Mouse (Mus musculus) limb, embryonic 12.5 days (tissue): ENCODE measurements around the gene Ndrg3. TPM values are rescaled to one million over a fixed set of nuclear protein-coding genes. Genes with fewer than 3 reads are reported as not detected.
"Not testable (repeated sequence)": the region's sequence is repeated elsewhere in the genome, so short reads cannot be mapped to it uniquely, and the experiment has no call there.

ENCODE experiments used
- ATAC-seq: fragments of 200-750 bp; cut with Nextera tagmentation; 2 replicates; pipeline ENCODE4 v1.8.0; 2017; ENCODE audit warnings: low read depth, moderate TSS enrichment; ENCODE audit not compliant: insufficient number of reproducible peaks, insufficient read depth, low FRiP score, low TSS enrichment
- H3K27ac ChIP-seq: fragments of 300-500 bp; sonication (generic); 2 replicates; pipeline ENCODE4 v1.5.1; 2016; ENCODE audit warnings: mild to moderate bottlenecking, moderate library complexity
- H3K27me3 ChIP-seq: fragments of 300-500 bp; sonication (generic); 2 replicates; pipeline ENCODE4 v1.6.1; 2016; ENCODE audit warnings: mild to moderate bottlenecking, moderate library complexity
- H3K36me3 ChIP-seq: fragments of 300-500 bp; sonication (generic); 2 replicates; pipeline ENCODE4 v1.6.1; 2016; ENCODE audit warnings: mild to moderate bottlenecking, moderate library complexity
- H3K4me1 ChIP-seq: fragments of 300-500 bp; sonication (generic); replicated peaks from 2 replicates; pipeline ENCODE4 v1.6.1; 2016
- H3K4me2 ChIP-seq: fragments of 300-500 bp; sonication (generic); 2 replicates; pipeline ENCODE4 v1.6.1; 2016; ENCODE audit warnings: mild to moderate bottlenecking, moderate library complexity
- H3K4me3 ChIP-seq: fragments of 300-500 bp; sonication (generic); replicated peaks from 2 replicates; pipeline ENCODE4 v1.5.1; 2016; ENCODE audit warnings: mild to moderate bottlenecking
- H3K9ac ChIP-seq: fragments of 300-500 bp; sonication (generic); replicated peaks from 2 replicates; pipeline ENCODE4 v1.6.1; 2016; ENCODE audit warnings: mild to moderate bottlenecking, moderate library complexity
- H3K9me3 ChIP-seq: fragments of 300-500 bp; sonication (generic); 2 replicates; pipeline ENCODE4 v1.6.1; 2016; ENCODE audit warnings: mild to moderate bottlenecking, moderate library complexity
- WGBS: fragments of 180-500 bp; shearing (Covaris S2); methylation state at CpG from one replicate; pipeline ENCODE4 v1.1.7; 2016; 5-methylcytosine and 5-hydroxymethylcytosine counted together
- polyA plus RNA-seq: library from polyadenylated mRNA; unstranded; fragments of >200 nt; fragmentation: Nextera tagmentation; extraction: Ambion mirVana; gene quantifications from 2 replicates; pipeline ENCODE4 v1.2.1, GENCODE M21; 2016

Ndrg3 gene
- polyA plus RNA-seq, 1 experiment from 2014 or later, result 42.0 TPM

DNA sequence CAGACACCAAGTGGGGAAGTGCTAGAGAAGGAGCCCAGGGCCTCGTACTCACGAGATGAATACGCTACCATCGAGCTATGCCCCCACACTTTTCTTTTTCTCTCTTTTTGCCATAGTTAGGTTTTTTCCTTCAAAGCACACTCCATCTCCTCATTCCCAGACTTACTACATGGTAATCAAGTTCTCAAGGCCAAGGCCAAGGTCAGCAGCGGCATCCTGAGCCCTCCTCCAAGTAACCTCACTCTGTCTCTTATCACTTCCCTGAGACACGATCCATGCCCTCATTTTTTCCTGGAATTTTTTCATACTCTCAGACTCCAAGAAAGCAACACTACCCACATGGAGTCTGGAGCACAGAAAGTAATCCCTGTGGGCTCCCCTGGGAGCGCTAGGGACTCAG is 28.0 kb downstream of the Ndrg3 start:
- Histone ChIP-seq H3K4me1 (no peaks in the 10 kb centered on the region), H3K4me3 (no peak overlapping the region), H3K9ac (no peak overlapping the region), H3K27me3 (no peaks in the 10 kb centered on the region), H3K36me3 (no peaks in the 10 kb centered on the region), H3K9me3 (no peaks in the 10 kb centered on the region), H3K4me2 (no peak overlapping the region), H3K27ac (no peak overlapping the region)
- whole genome bisulfite sequencing, result 90% methylated on average over 7 of the region's 7 CpGs
- no peak for ATAC-seq

DNA sequence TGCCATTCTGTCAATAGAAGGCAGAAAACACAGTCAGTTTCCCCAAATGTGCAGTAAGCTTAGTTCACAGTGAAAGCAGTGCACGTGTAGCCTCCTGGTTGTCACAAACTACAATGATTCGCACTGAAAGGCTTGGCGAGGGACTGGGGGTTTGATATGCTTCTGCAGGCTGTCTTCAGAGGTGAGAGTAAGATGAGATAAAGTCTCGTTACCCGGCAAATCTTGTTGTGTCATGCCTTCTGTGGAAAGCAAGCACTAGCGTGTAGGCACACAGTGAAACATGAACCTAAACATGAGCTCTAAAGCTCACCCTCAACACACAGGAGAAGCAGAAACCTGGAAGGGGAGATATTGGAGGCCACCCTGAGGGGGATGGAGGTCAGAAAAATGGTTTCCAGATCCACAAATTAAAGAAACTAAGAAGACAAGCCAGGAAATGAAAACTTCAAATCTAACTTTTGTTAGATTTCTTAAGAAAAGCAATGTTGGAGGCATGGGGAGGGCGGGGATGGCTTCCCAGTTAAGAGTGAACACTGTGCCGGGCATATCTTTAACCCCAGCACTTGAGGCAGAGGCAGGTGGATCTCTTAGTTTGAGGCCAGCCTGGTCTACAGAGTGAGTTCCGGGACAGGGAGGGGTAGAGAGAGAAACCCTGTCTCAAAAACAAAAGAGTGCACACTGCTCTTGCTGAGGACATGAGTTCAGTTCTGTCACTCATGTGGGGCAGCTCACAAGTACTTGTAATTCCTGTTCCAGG is 33.2 kb downstream of the Ndrg3 start:
- H3K27me3 ChIP-seq, result no peaks in the 10 kb centered on the region
- WGBS, result 86% methylated on average over 9 of the region's 9 CpGs
- no peaks in the 10 kb centered on the region; the same call in 1 of the 2 replicates for H3K36me3 ChIP-seq
- H3K27ac ChIP-seq, result no peak overlapping the region
- no peak overlapping the region for H3K4me2 ChIP-seq
- no peaks in the 10 kb centered on the region for H3K4me1 ChIP-seq
- peak overlapping the region; percentile 31; the same call in 1 of the 2 replicates for H3K9ac ChIP-seq
- ATAC-seq, result no peak
- no peak overlapping the region for H3K4me3 ChIP-seq
- H3K9me3 ChIP-seq, result no peaks in the 10 kb centered on the region

DNA sequence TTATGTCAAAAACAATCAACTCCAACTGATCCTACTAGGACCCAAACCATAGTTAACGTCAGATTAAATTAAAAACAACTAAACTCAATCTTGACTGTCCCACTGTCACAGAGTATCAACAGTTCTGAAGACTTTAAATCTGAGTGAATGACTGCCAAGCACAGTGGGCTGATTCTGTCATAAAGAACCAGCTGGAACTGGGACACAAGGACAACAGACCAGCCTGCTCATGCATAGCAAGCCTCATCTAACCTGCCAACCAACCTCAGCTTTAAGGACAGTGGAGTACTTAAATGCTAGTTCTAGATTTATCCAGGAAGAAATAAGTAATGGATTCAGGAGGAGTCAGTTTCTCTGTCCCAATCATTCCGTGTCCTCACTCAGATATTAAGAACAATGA is 34.8 kb downstream of the Ndrg3 start:
- no peaks in the 10 kb centered on the region for H3K9me3 ChIP-seq
- H3K27ac ChIP-seq, result no peak overlapping the region
- no peaks in the 10 kb centered on the region; the same call in 1 of the 2 replicates for H3K36me3 ChIP-seq
- no peak for ATAC-seq
- H3K4me3 ChIP-seq, result no peak overlapping the region
- H3K4me1 ChIP-seq, result no peaks in the 10 kb centered on the region
- H3K9ac ChIP-seq, result no peak overlapping the region
- H3K4me2 ChIP-seq, result no peak overlapping the region
- WGBS, result 86% methylated on average over 2 of the region's 2 CpGs
- H3K27me3 ChIP-seq, result no peaks in the 10 kb centered on the region

DNA sequence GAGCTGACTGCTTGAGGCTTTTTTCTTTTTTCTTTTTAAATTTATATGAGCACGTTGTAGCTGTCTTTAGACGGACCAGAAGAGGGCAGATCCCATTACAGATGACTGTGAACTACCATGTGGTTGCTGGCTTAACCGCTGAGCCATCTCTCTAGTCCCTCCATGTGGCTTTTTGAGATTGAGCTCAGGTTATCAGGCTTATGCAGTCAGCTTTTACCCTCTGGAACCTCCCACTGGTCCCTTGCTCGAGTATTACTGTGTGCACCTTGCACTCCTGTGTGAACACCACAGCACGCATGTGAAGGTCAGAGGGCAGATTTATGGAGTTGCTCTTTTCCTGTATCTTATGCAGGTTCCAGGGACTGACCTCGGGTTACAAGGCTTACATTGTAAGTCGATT is 35.5 kb downstream of the Ndrg3 start:
- H3K27ac ChIP-seq, result no peak overlapping the region
- no peak for ATAC-seq

DNA sequence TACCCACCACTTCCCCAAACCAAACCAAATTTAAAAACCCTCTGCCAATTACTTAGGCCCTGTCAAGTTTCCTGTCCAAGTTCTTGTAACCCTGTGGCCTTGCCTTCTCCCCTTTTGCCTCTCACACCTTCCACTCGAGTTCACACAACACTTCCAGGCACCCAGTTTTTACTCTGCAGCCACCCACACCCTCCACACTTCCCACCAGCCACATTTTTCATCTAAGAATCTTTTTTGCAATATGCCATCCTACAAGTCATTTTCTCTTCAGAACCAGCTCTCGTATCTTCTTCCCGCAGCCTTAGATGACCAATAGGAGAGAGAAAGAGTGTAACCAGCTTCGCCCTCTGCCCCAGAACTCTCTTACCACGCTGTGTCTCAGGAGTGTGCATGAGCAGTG is 37.4 kb downstream of the Ndrg3 start:
- no peaks in the 10 kb centered on the region for H3K27me3 ChIP-seq
- H3K9me3 ChIP-seq, result no peaks in the 10 kb centered on the region
- H3K36me3 ChIP-seq, result peaks cover 2% of the 10 kb centered on the region; the same call in 1 of the 2 replicates
- no peak for ATAC-seq
- no peak overlapping the region for H3K4me3 ChIP-seq
- H3K4me1 ChIP-seq, result no peaks in the 10 kb centered on the region
- H3K27ac ChIP-seq, result no peak overlapping the region
- H3K4me2 ChIP-seq, result no peak overlapping the region
- H3K9ac ChIP-seq, result no peak overlapping the region
- 85% methylated on average over 5 of the region's 5 CpGs for WGBS

More for the DNA sequence above, 35.5 kb downstream of the Ndrg3 start:
- no peak overlapping the region for H3K4me2 ChIP-seq
- no peak overlapping the region for H3K9ac ChIP-seq
- 72% methylated on average over 7 of the region's 7 CpGs for WGBS
- no peaks in the 10 kb centered on the region for H3K9me3 ChIP-seq
- no peaks in the 10 kb centered on the region for H3K27me3 ChIP-seq
- H3K36me3 ChIP-seq, result no peaks in the 10 kb centered on the region; the same call in 1 of the 2 replicates
- no peak overlapping the region for H3K4me3 ChIP-seq
- no peaks in the 10 kb centered on the region for H3K4me1 ChIP-seq

DNA sequence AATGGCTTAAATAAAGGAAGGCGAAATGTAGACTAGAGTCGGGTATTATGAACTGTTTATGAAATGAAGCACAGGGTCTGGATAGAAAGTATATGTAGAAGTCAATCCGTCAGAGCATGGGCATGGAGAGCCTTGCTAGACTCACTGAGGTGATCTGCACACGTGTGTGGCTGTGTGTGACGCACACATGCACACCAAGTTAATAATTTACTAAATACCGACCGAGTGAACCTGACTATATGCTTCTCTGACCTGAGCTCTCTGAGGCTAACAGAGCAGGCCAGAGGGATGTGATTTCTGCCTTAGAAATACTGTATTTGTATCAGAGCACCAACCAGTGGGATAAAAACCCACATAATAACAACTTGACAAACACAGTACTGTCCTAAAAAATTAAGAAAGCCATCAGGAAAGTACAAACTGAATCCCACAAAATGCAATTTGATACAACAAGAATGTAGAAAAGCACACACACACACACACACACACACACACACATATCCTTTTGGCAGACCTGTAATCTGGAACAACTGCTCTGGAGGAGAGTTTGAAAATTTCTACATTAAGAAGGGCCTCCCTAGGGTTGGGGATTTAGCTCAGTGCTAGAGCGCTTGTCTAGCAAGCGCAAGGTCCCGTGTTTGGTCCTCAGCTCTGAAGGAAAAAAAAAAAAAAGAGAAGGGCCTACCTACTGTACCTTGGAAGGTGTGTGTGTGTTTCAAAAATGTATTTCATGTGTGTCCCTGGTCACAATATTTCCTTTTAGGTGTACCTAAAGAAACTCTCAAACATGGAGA is 40.4 kb downstream of the Ndrg3 start:
- no peaks in the 10 kb centered on the region for H3K4me1 ChIP-seq
- H3K36me3 ChIP-seq, result peaks cover 22% of the 10 kb centered on the region; the same call in 1 of the 2 replicates
- H3K4me3 ChIP-seq, result no peak overlapping the region
- no peak for ATAC-seq
- 91% methylated on average over 10 of the region's 10 CpGs for WGBS
- H3K27me3 ChIP-seq, result no peaks in the 10 kb centered on the region
- no peak overlapping the region for H3K4me2 ChIP-seq
- no peak overlapping the region for H3K9ac ChIP-seq
- no peaks in the 10 kb centered on the region for H3K9me3 ChIP-seq
- no peak overlapping the region for H3K27ac ChIP-seq

DNA sequence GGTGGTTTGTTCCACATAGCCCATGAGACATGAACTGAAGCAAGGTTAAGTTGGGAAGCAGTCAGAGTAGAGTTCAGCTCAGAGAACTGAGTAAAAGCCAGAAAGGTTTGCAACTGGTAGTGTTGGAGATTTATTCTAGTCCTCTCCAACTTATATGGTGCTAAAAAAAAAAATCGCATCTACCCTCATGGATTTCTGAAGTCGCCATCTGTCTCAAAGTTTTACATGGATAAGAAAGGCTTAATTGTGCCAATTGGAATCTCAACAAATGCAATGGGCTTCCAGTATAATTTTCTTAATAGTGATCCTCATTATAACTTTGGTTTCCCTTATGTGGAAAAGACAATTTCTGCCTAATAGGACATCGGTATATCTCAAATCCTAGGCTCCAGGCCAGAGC is 41.0 kb downstream of the Ndrg3 start:
- Histone ChIP-seq H3K27ac (no peak overlapping the region), H3K27me3 (no peaks in the 10 kb centered on the region), H3K36me3 (peaks cover 23% of the 10 kb centered on the region; the same call in 1 of the 2 replicates), H3K9me3 (no peaks in the 10 kb centered on the region), H3K4me1 (no peaks in the 10 kb centered on the region), H3K4me2 (no peak overlapping the region), H3K9ac (no peak overlapping the region), H3K4me3 (no peak overlapping the region)
- ATAC-seq, result no peak
- 92% methylated on average over 3 of the region's 3 CpGs for WGBS

DNA sequence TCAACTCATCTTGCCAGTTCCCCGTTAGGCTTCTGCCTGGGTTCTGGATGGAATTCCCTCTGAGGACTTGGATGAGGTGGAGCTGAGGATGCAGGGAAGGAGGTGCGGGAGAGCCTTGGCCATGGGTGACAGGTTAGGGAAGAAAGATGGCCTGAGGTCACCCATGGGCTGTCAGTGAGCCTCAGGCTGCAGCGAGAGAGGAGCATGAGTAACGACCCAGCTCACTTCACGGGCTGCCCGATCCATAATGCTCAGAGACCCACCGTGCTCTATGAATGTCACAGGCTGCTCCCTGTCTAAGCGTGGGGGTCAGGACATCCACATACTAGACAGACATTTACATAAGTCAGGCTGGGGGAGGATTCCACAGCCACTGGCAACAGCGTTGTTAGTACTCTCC is 50.3 kb downstream of the Ndrg3 start:
- H3K27me3 ChIP-seq, H3K4me2 ChIP-seq, H3K27ac ChIP-seq, H3K4me3 ChIP-seq, H3K9ac ChIP-seq, H3K4me1 ChIP-seq, ATAC-seq, H3K9me3 ChIP-seq: not testable (repeated sequence)
- peaks cover 34% of the 10 kb centered on the region for H3K36me3 ChIP-seq
- 82% methylated on average over 9 of the region's 9 CpGs for WGBS

DNA sequence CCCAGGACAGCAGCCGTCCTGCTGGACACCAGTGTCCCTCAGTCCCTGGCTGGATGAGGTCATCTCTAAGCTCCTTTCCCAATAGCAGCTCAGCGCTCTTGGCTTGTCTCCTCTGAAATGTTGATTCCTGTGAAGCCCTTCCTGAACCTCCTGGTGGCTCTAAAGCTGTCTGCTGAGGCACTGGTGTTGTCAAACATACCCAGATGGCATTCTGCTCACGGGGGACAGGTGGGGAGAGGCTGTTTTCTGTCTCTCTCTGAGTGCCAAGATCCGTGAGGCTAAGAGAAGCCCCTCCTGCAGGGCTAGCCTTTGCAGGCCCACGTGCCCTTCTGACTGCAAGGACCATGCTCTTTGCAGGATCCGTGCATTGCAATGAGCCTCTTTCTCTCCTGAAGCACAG is 51.9 kb downstream of the Ndrg3 start:
- not testable (repeated sequence) for H3K4me1 ChIP-seq, H3K4me3 ChIP-seq, ATAC-seq, H3K4me2 ChIP-seq, H3K9me3 ChIP-seq, H3K27me3 ChIP-seq, H3K27ac ChIP-seq, H3K9ac ChIP-seq
- H3K36me3 ChIP-seq, result peaks cover 31% of the 10 kb centered on the region
- 52% methylated on average over 6 of the region's 6 CpGs for WGBS

DNA sequence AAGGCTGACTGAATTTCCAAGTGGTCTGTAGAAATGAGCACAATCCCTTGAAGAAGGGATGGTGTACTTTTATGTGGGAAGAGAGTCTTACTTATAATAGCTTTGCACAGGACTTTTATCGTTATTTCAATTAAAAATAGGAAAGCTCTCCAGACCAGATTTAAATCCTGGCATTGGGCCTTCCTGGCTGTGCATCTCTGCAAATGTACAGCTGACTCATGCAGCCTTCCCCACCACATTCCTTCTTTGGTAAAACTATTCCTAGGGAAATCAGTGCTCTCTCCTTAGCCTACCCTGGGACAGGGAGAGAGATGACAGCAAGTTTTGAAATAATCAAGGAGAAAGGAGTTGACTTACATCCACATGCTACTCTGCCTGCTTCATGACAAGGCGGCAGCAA is 54.1 kb downstream of the Ndrg3 start:
- Histone ChIP-seq H3K4me1 (no peaks in the 10 kb centered on the region), H3K27me3 (no peaks in the 10 kb centered on the region), H3K9ac (no peak overlapping the region), H3K27ac (no peak overlapping the region), H3K36me3 (peaks cover 23% of the 10 kb centered on the region), H3K4me3 (no peak overlapping the region), H3K4me2 (no peak overlapping the region), H3K9me3 (no peaks in the 10 kb centered on the region)
- WGBS, result 88% methylated on average over 2 of the region's 2 CpGs
- no peak for ATAC-seq

DNA sequence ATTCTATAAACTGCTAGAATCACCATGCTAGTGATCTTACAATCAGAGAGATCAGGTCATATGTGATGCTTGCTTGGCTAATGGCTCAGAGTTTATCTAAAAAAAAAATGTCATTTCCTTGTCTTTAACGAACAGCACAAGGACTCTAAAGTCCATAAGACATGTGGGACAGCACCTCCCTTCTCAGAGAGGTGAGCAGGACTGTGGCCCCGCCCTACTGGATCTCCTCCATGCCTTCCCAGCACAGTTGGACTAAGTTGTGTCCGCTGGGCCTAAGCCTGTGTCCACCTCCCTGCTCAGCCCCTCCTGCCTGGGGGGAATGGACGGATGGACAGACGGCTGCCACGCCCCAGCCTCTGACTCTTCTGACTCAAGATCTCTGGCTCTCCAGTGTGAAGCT is 56.9 kb downstream of the Ndrg3 start:
- Histone ChIP-seq H3K9me3 (no peaks in the 10 kb centered on the region), H3K9ac (no peak overlapping the region), H3K4me2 (no peak overlapping the region), H3K27ac (no peak overlapping the region), H3K36me3 (peaks cover 29% of the 10 kb centered on the region), H3K27me3 (no peaks in the 10 kb centered on the region), H3K4me3 (no peak overlapping the region), H3K4me1 (no peaks in the 10 kb centered on the region)
- no peak for ATAC-seq
- 87% methylated on average over 6 of the region's 6 CpGs for WGBS
